Comparison of ENCODE assay signal across 28 mouse cellular contexts in the genomic region with DNA sequence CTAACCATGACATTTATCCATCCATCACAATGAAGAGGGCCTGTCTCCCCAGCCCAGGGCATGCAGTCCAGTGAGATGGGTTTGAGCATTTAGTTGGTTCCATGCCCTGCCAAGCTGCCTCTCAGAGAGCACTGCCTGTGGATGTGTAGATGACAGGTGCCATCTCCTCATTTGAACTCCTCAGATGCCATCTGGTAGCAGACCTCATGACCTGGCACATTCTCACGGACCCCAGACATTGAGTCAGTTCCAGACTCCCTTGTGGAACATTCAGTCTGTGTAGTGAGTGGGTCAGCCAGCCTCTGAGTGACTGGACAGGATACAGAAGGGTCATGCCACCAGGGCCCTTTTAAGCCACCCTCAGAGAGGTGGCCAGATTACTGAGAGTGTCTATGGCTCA. TPM values are rescaled to one million over a fixed set of nuclear protein-coding genes. Genes with fewer than 3 reads are reported as not detected.
"Had no signal": no experiment of that assay in that cellular context is flagged by ENCODE, and none has a peak within 500 bp of the region (broad histone marks: within the 10 kb centered on the region; RNA-seq: fewer than 3 reads in every experiment).

No protein-coding gene starts in this region.

- H3K27ac ChIP-seq: kidney, embryonic 15.5 days; left cerebral cortex, adult 2 months; liver, embryonic 13.5 days; neural tube, embryonic 13.5 days; stomach, embryonic 15.5 days had no signal

- H3K4me1 ChIP-seq: kidney, embryonic 15.5 days; liver, embryonic 13.5 days; neural tube, embryonic 13.5 days; stomach, embryonic 15.5 days had no signal

- DNase-seq: kidney, postnatal 10 days; kidney, postnatal 36 days; layer of hippocampus, postnatal 36 days; liver, embryonic 13.5 days; lung, adult 2 months; lung, postnatal 14 days; lung, postnatal 4 days; midbrain, embryonic 14.5 days; retina, postnatal 1 day; right cerebral cortex, postnatal 25 days; spleen, adult 18-20 months; thymus, postnatal 25 days had no signal

- H3K4me2 ChIP-seq: kidney, embryonic 15.5 days; liver, embryonic 13.5 days; midbrain, embryonic 11.5 days; neural tube, embryonic 13.5 days; stomach, embryonic 15.5 days had no signal

- H3K36me3 ChIP-seq: kidney, embryonic 15.5 days; liver, embryonic 13.5 days; neural tube, embryonic 13.5 days; stomach, embryonic 15.5 days had no signal

- H3K4me3 ChIP-seq: kidney, embryonic 15.5 days; left cerebral cortex, adult 2 months; liver, embryonic 13.5 days; myocyte; neural tube, embryonic 13.5 days; stomach, embryonic 15.5 days had no signal

- H3K9ac ChIP-seq: kidney, embryonic 15.5 days; liver, embryonic 13.5 days; neural tube, embryonic 13.5 days; stomach, embryonic 15.5 days had no signal

- H3K27me3 ChIP-seq: stomach, embryonic 15.5 days had no signal

- H3K9me3 ChIP-seq: kidney, embryonic 15.5 days; liver, embryonic 13.5 days; neural tube, embryonic 13.5 days; stomach, embryonic 15.5 days had no signal

RNA-seq across cellular contexts. Expression of a gene that starts 11.8 kb away (rescaled TPM):
- total RNA-seq: layer of hippocampus, adult 8-10 months; layer of hippocampus, postnatal 10 days; layer of hippocampus, postnatal 36 days; liver, adult 2 months; megakaryocyte progenitor cell, adult 5-6 weeks; megakaryocyte-erythroid progenitor cell, adult 5-6 weeks; monocyte, adult 5-6 weeks; neutrophil, adult 5-6 weeks had no signal
- polyA plus RNA-seq: kidney, embryonic 15.5 days; limb, embryonic 11.5 days; liver, adult 2 months; liver, embryonic 13.5 days; liver, embryonic 16.5 days; lung, adult 2 months; myocyte; thymus, postnatal 0 days had no signal

RNA-seq across cellular contexts. Expression of a gene that starts 12.9 kb away (rescaled TPM):
- total RNA-seq: layer of hippocampus, adult 8-10 months; layer of hippocampus, postnatal 36 days; liver, adult 2 months; megakaryocyte progenitor cell, adult 5-6 weeks; megakaryocyte-erythroid progenitor cell, adult 5-6 weeks; monocyte, adult 5-6 weeks; neutrophil, adult 5-6 weeks had no signal
- polyA plus RNA-seq: liver, adult 2 months; liver, embryonic 13.5 days; myocyte; thymus, postnatal 0 days had no signal
